Mouse (Mus musculus) neutrophil, adult 5-6 weeks (primary cell): ENCODE results near the gene 1700013H16Rik. TPM values are rescaled to one million over a fixed set of nuclear protein-coding genes. Genes with fewer than 3 reads are reported as not detected.
"Not testable (repeated sequence)": the region's sequence is repeated elsewhere in the genome, so short reads cannot be mapped to it uniquely, and the experiment has no call there.

Experiments used
- ATAC-seq: fragments of 151-379, 151-347 bp; 2 replicates; pipeline ENCODE4 v1.8.0; 2017; ENCODE audit warnings: mild to moderate bottlenecking, moderate TSS enrichment; ENCODE audit not compliant: insufficient number of reproducible peaks, poor library complexity, low FRiP score, severe bottlenecking; ENCODE audit errors: extremely low read depth
- total RNA-seq: library from RNA; stranded (forward); fragments of 200-1000 nt; gene quantifications from 2 replicates; pipeline ENCODE4 v1.2.3, GENCODE M21; 2017

1700013H16Rik gene
- total RNA-seq: not detected in 2 replicates

DNA sequence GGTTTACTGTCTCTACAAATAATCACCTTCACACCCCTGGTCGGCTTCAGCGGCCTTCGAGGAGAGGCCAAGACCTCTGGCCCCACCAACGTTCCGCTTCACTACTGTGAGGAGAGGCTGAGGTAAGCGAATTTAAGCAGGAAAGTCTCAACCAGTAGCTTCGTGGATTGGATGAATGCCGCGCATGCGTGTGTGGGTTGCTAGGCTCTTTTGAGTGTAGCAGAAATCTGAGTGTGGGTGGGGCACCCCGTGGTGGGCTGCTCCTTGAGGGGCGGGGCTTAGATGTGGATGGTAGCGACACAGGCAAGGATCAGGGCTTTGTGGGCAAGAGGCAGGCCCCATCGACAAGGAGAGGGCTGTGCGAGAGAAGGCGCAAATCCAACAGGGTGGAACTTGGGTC lies at the start of gene 1700013H16Rik:
Gene 1700013H16Rik (minus strand): TSS at position 96 of the 400 bp plus-strand sequence.
- ATAC-seq: no peak

DNA sequence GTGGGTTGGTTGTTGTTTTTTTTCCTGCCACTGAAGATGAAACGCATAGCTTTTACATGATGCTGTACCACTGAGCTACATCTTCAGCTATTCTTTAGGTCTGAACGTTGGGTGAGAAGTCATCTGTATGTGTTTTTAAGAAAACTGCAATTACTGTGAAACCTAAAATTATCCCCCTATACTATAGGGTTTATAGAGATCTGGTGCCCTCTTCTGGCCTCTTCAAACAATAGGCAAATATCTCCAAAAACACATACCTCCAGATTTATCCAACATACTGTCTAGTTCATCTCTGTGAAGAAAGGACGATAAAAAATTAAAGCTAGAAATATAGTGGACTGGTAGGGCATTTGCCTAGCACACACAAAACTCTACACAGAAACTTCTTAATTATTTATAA lies 41.4 kb upstream of the 1700013H16Rik start:
- no peak for ATAC-seq

DNA sequence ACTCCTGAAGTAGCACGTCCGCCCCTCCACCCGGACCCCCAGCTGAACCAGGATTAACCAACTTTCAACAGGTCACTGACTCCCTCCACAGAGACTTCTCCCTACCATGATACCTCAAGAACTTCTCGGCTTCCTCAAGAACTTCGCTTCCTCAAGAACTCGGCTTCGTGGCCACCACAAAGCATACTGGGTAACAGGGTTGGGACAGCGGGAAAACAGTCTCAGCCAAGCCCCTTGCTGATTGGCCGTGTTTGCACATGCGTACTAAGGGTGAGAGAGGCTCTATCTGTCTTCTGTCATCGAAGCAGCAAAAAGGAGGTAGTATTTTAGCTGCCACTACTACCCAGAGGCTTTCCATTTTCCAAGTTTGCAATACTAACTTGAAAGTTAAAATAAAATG lies 39.9 kb upstream of the 1700013H16Rik start, which contains the start of gene Xlr:
Gene Xlr (minus strand): TSS at position 188 of the 400 bp plus-strand sequence.
- ATAC-seq: not testable (repeated sequence)

DNA sequence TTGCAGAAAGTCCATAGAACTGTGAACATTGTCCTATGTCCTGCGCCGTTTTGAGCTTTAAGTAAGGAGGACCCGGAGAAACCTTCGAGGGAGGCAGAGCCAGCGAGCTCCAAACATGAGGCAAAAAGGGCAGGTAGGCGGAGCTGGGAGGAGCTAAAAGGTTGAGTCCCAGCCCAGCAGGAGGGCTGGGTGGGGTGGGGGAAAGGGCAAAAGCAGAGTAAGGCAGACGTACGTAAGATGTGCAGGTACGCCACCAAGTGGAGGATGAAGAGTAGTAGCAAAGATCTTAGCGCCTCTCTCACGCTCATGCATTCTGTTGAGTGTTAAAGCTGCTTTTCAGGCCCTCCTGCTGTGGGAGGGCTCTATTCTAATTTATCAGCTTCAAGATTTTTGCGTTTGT lies 18.6 kb upstream of the 1700013H16Rik start, which contains the start of gene Zfp36l3:
Gene Zfp36l3 (minus strand): TSS at position 119 of the 400 bp plus-strand sequence.
- no peak for ATAC-seq

DNA sequence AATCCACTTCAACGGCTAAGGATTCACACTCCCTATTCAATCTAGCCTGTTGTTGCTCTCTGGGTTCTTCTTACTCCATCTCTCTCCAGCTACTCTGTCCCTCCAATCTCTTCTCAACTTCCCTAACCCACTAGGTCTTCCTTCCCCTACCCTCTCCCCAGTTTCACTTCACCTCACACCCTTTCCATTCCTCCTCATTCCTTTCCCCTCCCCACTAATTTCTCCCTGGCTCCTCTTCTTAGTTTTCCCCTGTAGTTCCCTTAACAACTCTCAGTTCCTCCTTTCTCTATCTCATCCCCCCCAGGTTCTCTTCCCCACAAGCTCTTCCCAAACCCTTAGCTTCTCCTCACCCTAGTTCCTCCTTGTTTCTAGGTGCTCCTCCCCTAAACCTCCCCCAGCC lies 4.8 kb downstream of the 1700013H16Rik start:
- ATAC-seq: no peak

DNA sequence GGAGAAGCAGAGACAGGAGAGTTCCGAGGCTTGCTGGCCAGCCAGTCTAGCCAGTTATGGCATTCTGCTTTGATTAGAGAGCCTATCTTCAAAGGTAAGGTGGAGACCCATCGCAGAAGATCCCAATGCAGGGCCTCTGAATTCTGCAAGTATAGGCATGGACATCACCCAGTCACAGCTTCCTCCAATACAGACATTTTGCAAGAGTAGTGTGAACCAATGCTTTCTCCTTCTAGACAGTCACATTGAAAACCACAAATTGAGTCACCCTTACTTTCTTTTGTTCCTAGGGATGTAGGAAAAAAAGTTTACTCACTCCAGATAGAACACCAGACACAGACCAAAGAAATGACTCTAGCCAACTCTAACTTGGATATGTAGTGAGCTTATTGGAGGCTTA lies 28.7 kb downstream of the 1700013H16Rik start:
- ATAC-seq: no peak

DNA sequence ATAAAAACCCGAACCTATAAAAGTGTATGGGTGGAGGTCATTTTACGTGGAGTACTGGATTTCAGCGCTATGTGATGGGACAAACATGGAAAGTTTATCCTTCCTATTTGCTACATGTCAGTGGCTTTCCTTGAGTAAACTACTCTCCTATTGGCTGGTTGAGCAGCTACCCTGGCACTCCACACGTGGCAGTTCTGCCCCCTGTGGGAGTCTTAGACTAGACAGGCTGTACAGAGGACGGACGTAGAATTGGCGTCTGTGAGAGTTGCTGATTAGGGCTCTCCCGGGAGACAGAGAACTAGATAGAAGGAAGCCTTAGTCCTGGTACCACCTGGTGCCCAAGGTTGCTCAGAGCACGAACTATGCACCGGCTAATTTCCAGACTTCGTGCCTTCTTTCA lies 33.0 kb downstream of the 1700013H16Rik start, which contains the start of gene 4930502E18Rik:
Gene 4930502E18Rik (plus strand): TSS at position 231 of the 400 bp plus-strand sequence.
- no peak for ATAC-seq

DNA sequence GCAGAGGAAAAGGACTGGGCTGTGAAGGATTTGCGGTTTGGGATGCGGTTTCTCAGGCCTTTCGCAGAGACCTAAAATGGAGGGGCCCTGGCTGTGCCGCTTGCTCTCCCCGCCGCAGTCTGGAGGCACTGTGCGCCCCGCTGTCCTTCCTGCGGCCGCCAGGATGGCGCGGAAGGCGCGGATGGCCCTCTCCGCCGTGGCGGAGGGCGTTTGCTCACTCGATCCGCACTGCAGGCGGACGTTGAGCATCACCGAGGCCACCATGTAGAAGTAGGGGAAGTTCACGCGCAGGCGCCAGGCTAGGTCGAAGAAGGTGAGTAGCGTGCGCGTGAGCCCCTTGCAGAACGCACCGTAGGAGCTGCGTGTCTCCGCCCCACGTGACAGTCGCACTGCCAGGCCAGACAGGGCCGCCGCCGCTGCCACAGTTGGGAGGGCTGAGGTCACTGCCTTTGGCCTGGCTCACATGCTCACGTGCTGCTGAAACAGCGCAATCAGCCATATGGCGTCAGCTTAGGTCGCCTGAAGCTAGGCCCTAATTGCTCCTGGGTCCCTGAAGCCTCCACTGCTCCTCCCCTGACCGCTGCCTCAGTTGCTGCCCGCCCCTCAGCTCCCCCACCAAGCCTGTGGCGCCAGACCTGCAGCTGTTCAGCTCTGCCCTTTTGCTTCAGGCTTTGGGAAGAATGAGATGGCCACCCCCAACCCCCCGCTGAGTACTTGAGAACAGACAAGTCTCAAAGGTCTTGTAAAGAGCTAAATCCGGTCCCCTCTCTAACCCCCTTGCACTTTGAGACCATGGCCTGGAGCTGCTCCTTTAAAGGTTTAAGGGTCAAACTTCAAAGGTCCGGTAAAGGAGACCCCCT lies 41.1 kb downstream of the 1700013H16Rik start:
- ATAC-seq: no peak

DNA sequence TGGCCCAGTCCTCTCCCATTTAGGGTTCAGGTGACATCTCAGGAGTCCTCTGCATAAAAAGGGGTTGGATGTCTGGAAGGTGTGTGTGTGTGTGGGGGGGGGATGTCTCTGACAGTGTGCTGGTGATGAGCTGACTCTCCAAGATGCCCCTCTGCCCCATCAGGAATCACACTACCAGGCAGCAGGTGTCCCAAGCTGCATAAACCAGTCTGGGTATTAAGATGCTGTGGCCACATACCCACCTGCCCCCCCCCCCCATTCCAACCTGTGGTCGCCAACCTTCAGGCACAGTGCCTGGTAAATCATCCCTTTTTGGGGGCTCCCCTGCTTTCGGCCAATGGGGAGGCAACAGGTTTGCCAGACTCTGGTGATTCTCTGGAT lies 41.7 kb downstream of the 1700013H16Rik start:
- ATAC-seq: no peak

DNA sequence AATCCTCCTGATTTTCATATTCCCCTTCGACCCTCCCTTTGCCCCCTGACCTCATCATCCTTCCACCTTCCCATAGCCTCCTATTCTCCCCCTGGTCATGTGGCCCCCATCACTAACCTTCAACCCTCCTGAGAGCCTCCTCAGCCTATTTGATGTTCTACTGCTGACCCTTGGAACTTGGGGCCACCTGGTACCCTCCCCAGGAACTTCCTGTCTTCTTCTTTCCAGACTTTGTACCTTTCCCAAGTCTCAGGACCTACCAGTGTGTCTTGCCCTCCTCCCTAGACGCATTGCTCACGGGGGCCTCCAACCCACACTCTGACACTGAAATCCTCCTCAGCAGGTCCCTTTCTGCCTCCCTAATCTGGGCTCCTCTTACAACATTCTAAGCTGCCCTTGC lies 55.0 kb downstream of the 1700013H16Rik start:
- no peak for ATAC-seq

DNA sequence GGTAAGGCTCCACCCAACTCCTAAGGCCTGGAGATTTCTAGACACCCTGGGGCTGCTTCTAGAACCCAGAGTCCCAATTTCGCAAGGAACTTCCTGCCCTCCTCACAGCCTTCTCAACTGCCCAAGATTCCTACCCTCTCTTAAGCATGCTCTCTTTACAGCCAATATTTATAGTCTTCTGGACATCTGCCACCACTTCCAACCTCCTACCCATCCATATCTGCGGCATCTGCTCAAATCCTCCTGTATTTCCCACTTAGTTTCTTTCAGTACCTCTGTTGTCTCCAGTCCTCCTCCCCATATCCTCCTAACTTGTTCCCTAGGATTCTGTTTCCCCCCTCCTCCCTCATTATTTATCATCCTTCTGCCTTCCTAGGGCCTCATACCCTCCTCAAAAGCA lies 58.4 kb downstream of the 1700013H16Rik start:
- no peak for ATAC-seq

DNA sequence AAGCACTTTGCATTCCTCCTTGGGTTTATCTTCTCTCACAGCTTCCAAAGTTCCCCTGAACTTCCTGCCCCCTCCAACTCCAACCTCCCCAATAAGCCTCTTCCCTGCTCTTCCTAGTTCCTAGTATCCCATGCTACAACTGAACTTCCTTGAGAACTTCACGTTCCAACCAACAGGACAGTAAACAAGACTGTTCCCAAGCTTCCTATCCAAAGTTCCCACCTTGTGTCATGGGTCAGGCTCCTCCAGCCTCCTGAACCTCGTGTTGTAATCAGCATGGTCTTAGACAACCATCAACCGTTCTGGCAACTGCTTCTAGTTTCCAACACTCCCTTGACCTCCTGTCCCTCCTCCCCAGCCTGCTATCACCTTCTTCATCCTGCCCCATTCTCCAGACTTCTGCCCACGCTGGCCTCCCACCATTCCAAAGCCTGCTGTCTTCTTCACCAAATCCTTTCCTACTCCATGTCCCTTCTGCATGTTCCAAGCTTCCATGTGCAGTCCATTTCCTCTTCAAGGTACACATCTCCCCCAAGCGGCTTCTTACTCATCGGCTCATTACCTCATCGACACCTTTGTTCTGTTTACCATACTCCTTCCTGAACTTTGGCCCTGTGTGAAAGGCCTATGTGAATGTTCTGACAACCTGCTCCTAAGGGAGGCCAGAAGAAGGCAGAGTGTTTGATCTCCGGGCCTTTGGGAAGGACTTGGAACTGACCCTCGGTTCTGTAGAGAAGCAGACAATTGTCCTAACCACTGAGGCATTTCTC lies 63.4 kb downstream of the 1700013H16Rik start:
- no peak for ATAC-seq

DNA sequence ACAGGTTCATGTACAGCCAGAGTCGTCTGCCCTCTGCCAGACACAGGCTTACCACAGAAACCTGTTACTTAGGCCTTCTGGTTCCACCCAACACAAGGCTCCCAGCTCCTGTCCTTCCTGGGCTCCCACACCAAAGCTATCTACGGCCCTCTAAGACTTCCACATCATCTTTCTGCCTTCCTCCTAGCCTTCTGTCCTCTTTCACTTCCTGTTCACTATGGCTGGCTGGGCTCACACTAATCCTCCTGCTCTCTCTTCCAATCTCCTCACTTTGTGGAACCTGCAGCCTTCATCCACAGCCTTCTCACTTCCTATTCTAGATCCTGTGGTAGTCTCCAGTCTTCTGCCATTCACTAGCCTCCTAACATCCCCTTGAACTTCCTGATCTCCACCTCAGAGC lies 64.5 kb downstream of the 1700013H16Rik start:
- no peak for ATAC-seq

Other genes starting within 250 kb of the 1700013H16Rik start
- gene Rtl8c, start 149.8 kb downstream of the 1700013H16Rik start, total RNA-seq: 1.5 and 4.2 TPM in 2 replicates
- gene Gm14597, start 148.9 kb downstream of the 1700013H16Rik start, total RNA-seq: not detected in 2 replicates
- gene Rtl8a, start 114.1 kb downstream of the 1700013H16Rik start, total RNA-seq: 1.5 TPM in 1 of 2 replicates, not detected in the other
- 1.6 and 3.4 TPM in 2 replicates for gene Rtl8b, start 87.4 kb downstream of the 1700013H16Rik start, total RNA-seq
- gene 4930502E18Rik, start 33.0 kb downstream of the 1700013H16Rik start, total RNA-seq: not detected in 2 replicates
- gene Zfp36l3, start 18.6 kb upstream of the 1700013H16Rik start, total RNA-seq: 0.12 TPM in 1 of 2 replicates, not detected in the other
- 0.74 TPM in 1 of 2 replicates, not detected in the other for gene Xlr, start 39.9 kb upstream of the 1700013H16Rik start, total RNA-seq